ENCODE assay signal across 8 mouse cellular contexts in the genomic region with DNA sequence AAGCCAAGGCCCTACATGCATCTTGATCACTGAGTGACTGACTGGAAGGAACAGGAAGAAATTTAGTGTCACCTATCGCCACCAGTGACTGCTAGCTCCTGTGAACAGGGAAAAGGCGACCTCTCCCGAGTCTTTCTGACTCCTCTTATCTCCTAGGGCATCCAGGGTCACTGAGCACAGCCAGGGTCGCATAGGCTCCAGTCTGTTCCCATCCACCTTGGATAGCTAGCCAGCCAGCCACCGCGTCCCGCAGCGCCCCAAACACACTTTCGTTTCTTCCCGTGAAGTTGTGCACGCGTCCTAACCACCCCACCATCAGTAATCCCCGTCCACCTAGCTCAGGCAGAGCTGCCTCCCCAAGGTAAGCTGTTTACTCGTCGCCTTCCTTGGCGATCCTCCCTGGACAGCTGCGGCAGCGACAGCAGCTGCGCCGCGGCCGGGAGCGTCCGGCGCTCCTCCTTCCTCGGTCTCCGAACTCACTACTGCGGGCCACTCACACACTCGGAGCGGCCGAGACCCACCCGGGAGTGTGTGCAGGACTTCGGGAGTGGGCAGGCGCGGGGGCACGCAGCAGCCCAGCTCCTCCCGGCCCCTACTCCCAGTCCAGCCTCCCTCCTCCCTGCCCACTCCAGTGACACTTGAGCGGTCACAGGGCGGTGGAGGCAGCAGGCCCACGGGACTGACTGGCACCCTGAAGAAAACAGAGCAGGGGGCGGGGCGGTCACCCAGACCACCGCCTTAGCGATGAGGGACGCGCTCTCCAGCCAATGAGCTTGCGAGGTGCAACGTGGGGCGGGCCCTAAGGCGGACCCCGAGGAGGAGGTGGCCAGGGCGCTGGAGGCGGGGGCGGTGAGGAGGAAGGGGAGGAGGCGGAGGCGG. TPM values are rescaled to one million over a fixed set of nuclear protein-coding genes. Genes with fewer than 3 reads are reported as not detected.
DNase-seq lines count a peak whose midpoint lies in the region; ATAC-seq lines count a peak whose summit lies in the region.

No protein-coding gene starts in this region.

- H3K9ac ChIP-seq in heart, embryonic 13.5 days, result peak overlapping the region; percentile 94
- peak overlapping the region; percentile 90 for H3K9ac ChIP-seq in liver, embryonic 12.5 days
- H3K9ac ChIP-seq in stomach, embryonic 15.5 days, result peak overlapping the region; percentile 71

- peak; percentile 97 for ATAC-seq in erythroid progenitor cell, adult 5-6 weeks (replicated peaks; ENCODE audit: low FRiP score, poor library complexity, severe bottlenecking)
- ATAC-seq in heart, embryonic 13.5 days (ENCODE audit: extremely low read depth, insufficient number of reproducible peaks, low FRiP score, low TSS enrichment), result peak; percentile 96
- ATAC-seq in liver, embryonic 12.5 days, result peak; percentile 97
- peak; percentile 98 for ATAC-seq in stomach, embryonic 15.5 days (ENCODE audit: insufficient read depth, low FRiP score, low read depth)

- no peaks in the 10 kb centered on the region for H3K9me3 ChIP-seq in heart, embryonic 13.5 days
- H3K9me3 ChIP-seq in liver, embryonic 12.5 days (replicated peaks), result no peaks in the 10 kb centered on the region
- no peaks in the 10 kb centered on the region for H3K9me3 ChIP-seq in stomach, embryonic 15.5 days

- peaks cover 37% of the 10 kb centered on the region for H3K4me1 ChIP-seq in heart, embryonic 13.5 days
- H3K4me1 ChIP-seq in liver, embryonic 12.5 days, result peaks cover 32% of the 10 kb centered on the region
- no peaks in the 10 kb centered on the region; the same call in 1 of the 2 replicates for H3K4me1 ChIP-seq in stomach, embryonic 15.5 days

- H3K4me3 ChIP-seq in heart, embryonic 13.5 days, result peak overlapping the region; percentile 93
- H3K4me3 ChIP-seq in liver, embryonic 12.5 days, result peak overlapping the region; percentile 78
- peak overlapping the region; percentile 68 for H3K4me3 ChIP-seq in stomach, embryonic 15.5 days (replicated peaks)

- peak overlapping the region; percentile 96 for H3K27ac ChIP-seq in heart, embryonic 13.5 days (replicated peaks)
- peak overlapping the region; percentile 89 for H3K27ac ChIP-seq in liver, embryonic 12.5 days
- peak overlapping the region; percentile 96 for H3K27ac ChIP-seq in stomach, embryonic 15.5 days

- WGBS in heart, embryonic 13.5 days, result under 1% methylated on average over 54 of the region's 56 CpGs
- under 1% methylated on average over 54 of the region's 56 CpGs for WGBS in liver, embryonic 12.5 days (ENCODE audit: insufficient replicate concordance)
- WGBS in stomach, embryonic 15.5 days, result under 1% methylated on average over 55 of the region's 56 CpGs

- H3K36me3 ChIP-seq in heart, embryonic 13.5 days, result no peaks in the 10 kb centered on the region
- H3K36me3 ChIP-seq in liver, embryonic 12.5 days, result no peaks in the 10 kb centered on the region
- no peaks in the 10 kb centered on the region for H3K36me3 ChIP-seq in stomach, embryonic 15.5 days

- peak; percentile 96 for DNase-seq in CD4-positive helper T cell, adult 2 months (ENCODE audit: low read depth, low spot score)
- peak; percentile 94 for DNase-seq in brain, embryonic 18.5 days (ENCODE audit: low read depth, low spot score)
- DNase-seq in kidney, postnatal 10 days, result peak; percentile 100
- DNase-seq in natural killer cell, adult 2 months (ENCODE audit: low spot score in 2 of 2), result peak; percentile 99 to 100

- no peaks in the 10 kb centered on the region for H3K27me3 ChIP-seq in heart, embryonic 13.5 days (replicated peaks)
- no peaks in the 10 kb centered on the region for H3K27me3 ChIP-seq in liver, embryonic 12.5 days (replicated peaks)
- H3K27me3 ChIP-seq in stomach, embryonic 15.5 days (replicated peaks), result no peaks in the 10 kb centered on the region

- peak overlapping the region; percentile 75 for H3K4me2 ChIP-seq in heart, embryonic 13.5 days
- peak overlapping the region; percentile 99 for H3K4me2 ChIP-seq in liver, embryonic 12.5 days
- peak overlapping the region; percentile 57 for H3K4me2 ChIP-seq in stomach, embryonic 15.5 days

RNA-seq across cellular contexts. Expression of a gene that starts 0.5 kb away (rescaled TPM):
- 15.1 and 16.3 TPM in 2 replicates for total RNA-seq in erythroid progenitor cell, adult 5-6 weeks (2015; ENCODE audit: low replicate concordance)
- total RNA-seq in erythroid progenitor cell, adult 5-6 weeks (2017; ENCODE audit: low replicate concordance), result 9.8 and 11.8 TPM in 2 replicates
- 41.9 and 44.2 TPM in 2 replicates for polyA plus RNA-seq in heart, embryonic 13.5 days (2015; fragmentation: Nextera tagmentation; extraction: Ambion mirVana)
- polyA plus RNA-seq in liver, embryonic 12.5 days (2016; fragmentation: Nextera tagmentation; extraction: Ambion mirVana), result 25.3 and 27.8 TPM in 2 replicates
- 53.5 and 54.9 TPM in 2 replicates for polyA plus RNA-seq in stomach, embryonic 15.5 days (2015; fragmentation: Nextera tagmentation; extraction: Ambion mirVana)

Comparison
In these comparisons a context has a peak if more than half of its experiments do, and no peak if none do; other contexts are left out.
1. Peak in every context shown above with its lines: DNase-seq, ATAC-seq, H3K4me3 ChIP-seq and H3K27ac ChIP-seq.